Mouse (Mus musculus) granulocyte monocyte progenitor cell, adult 5-6 weeks (primary cell): ENCODE data around the gene Olfr577. TPM values are rescaled to one million over a fixed set of nuclear protein-coding genes. Genes with fewer than 3 reads are reported as not detected.

Experiments used
- ATAC-seq: replicated peaks from 2 replicates; pipeline ENCODE4 v1.8.0; 2016; ENCODE audit warnings: mild to moderate bottlenecking, moderate TSS enrichment, inconsistent platforms; ENCODE audit not compliant: poor library complexity, severe bottlenecking
- total RNA-seq, 2 experiments: library from RNA; stranded (forward) in 1 of 2; stranded (reverse) in 1 of 2; fragments of 200-712, 200-1000 nt in 1 of 2; fragments of >200 nt in 1 of 2; fragmentation: Nextera tagmentation in 1 of 2; gene quantifications; 2 replicates each; pipeline ENCODE4 v1.2.3; 2014 to 2017

Gene Olfr577
- total RNA-seq (2014; fragmentation: Nextera tagmentation): not detected in 2 replicates
- total RNA-seq (2017): not detected in 2 replicates

- no peak for ATAC-seq
Observed at GRCm38 (mm10) chr7:102975843-102976242, at the start of gene Olfr577. Olfr577 (minus strand) TSS chr7:102975943.

DNA sequence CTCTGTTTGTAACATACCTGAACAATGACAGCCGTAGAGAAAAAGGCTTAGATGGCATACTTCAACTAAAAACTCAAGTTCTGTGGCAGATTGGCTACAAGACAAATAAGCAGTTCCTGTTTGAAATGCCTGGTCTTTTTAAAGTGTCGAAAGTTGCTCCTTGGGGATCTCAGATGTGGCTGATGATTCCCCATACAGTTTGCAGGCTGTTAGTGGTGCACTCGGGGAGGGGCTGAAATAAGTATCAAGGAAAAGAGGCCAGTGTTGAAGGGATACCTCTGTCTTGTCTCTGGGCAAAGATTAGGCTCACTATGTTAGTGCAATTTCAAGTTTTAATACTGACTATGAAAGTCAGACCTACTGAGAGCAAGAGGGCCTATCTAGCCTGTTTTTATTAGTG is 13.5 kb upstream of the Olfr577 start, which contains the start of gene Olfr578:
TSS of gene Olfr578 (minus strand) at position 101 of the 400 bp plus-strand sequence.
- ATAC-seq: no peak

GRCm38 (mm10) chr7:102974399-102974798 is 1.3 kb downstream of the Olfr577 start:
- no peak for ATAC-seq

GRCm38 (mm10) chr7:102962360-102962759 is 13.4 kb downstream of the Olfr577 start, which contains the start of gene Olfr576:
Olfr576 (plus strand) TSS chr7:102962660.
- no peak for ATAC-seq

DNA sequence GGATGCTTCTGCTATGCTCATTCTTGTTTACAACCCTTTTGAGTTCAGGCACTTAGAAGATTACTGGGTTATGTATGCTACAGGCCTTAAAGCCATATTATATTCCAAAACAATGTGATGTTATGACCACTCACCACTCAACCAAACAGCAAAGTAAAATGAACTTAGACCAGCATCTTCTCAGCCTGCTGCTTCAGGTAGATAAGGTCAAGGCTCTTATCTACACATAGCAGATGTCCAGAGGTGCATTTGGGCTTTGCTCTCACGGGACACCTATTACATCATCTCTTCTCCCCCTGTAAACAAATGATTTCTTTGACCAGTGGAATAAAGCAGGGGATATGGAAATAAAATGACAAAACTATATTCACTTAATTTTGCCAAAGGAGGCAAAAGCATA is 17.1 kb downstream of the Olfr577 start, which contains the start of gene Olfr575:
TSS of gene Olfr575 (minus strand) at position 183 of the 400 bp plus-strand sequence.
- ATAC-seq: no peak

GRCm38 (mm10) chr7:102958137-102958536 is 17.6 kb downstream of the Olfr577 start:
- no peak for ATAC-seq

DNA sequence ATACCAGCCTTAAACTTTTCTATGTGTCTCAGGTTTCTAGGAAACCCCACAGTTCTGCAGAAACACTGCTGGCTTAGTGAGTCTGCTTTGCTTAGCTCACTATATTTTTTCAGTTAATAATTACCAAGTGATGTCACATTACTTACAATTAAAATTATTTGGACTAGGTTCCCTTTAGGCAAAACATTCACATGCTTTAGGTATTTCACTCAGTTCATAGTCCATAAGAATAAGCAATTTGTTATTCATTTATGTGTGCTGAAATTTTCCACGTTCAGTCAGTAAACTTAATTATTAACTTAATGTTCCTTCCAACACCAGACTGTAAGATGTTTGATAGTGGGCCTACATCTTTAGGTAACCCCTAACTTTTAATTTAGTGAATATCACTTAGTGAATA is 25.0 kb downstream of the Olfr577 start:
- no peak for ATAC-seq

DNA sequence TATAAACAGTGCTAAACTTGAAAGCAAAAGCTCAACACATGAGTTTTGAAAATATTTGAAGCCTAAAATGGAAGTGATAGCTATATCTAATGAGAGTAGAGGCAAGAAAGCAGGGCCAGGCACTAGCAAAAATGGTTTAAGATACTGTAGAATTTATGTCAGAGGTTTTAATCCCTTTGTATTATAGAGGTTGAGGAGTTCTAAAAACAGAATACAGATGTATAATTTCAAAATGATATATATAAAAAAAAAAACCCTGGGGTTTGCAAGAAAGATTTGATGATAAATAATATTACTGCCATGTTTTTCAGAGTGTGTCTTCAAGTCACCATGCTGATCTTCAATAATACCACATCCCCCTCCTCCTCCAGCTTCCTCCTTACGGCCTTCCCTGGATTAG is 27.6 kb downstream of the Olfr577 start, which contains the start of gene Olfr574:
TSS of gene Olfr574 (plus strand) at position 301 of the 400 bp plus-strand sequence.
- no peak for ATAC-seq

DNA sequence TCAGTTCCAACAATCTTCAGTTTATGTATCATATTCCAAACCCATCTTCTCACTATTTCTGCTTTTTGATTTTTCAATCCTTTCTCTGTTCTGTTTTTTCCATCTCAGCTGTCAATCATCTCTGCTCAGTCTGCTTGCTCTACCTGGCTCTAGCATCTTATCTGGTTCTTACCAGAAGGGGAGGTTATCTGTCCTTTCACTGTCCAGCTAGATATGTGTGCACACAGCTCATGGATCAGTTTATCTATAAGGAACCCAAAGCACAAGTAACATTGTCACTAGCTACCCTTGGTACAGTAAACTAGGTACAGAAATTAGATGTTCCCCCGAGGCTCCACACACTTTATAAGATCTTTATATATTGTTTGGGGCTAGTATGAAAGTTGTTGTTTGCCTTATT is 32.3 kb downstream of the Olfr577 start:
- ATAC-seq: no peak

DNA sequence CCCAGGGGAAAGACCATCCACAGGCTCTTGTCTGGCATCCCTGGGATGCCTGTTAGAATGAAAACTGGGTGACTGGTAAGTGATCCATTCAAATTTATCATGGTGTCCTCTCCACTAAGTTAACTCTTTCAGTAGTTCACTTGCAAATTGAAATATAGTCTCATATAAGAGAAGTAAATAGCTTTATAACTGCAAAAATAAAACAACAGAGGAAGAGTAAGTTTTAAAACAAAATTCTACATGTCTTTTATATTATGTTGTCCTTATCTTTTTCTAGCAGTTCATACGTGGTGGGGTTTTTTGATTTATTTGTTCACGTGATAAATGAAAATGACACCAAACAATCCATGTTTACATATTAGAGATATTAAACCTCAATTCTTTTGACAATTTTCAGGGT is 33.3 kb downstream of the Olfr577 start, which contains the start of gene Olfr573-ps1:
TSS of gene Olfr573-ps1 (minus strand) at position 101 of the 400 bp plus-strand sequence.
- ATAC-seq: no peak

GRCm38 (mm10) chr7:102927105-102927504 is 48.6 kb downstream of the Olfr577 start:
- ATAC-seq: peak; percentile 62

- no peak for ATAC-seq
Observed at GRCm38 (mm10) chr7:102924109-102924508, 51.6 kb downstream of the Olfr577 start, which contains the start of gene Olfr572. Olfr572 (plus strand) TSS chr7:102924409.

Other genes starting within 250 kb of the Olfr577 start
- gene Olfr559, start 248.5 kb downstream of the Olfr577 start, total RNA-seq (2014; fragmentation: Nextera tagmentation): not detected in 2 replicates
- gene Olfr559, start 248.5 kb downstream of the Olfr577 start, total RNA-seq (2017): not detected in 2 replicates
- gene Olfr560, start 216.6 kb downstream of the Olfr577 start, total RNA-seq (2014; fragmentation: Nextera tagmentation): not detected in 2 replicates
- gene Olfr560, start 216.6 kb downstream of the Olfr577 start, total RNA-seq (2017): not detected in 2 replicates
- gene Olfr78, start 216.5 kb downstream of the Olfr577 start, total RNA-seq (2014; fragmentation: Nextera tagmentation): not detected in 2 replicates
- gene Olfr78, start 216.5 kb downstream of the Olfr577 start, total RNA-seq (2017): not detected in 2 replicates
- gene Olfr561, start 204.7 kb downstream of the Olfr577 start, total RNA-seq (2014; fragmentation: Nextera tagmentation): not detected in 2 replicates
- not detected in 2 replicates for gene Olfr561, start 204.7 kb downstream of the Olfr577 start, total RNA-seq (2017)
- not detected in 2 replicates for gene Olfr564, start 172.5 kb downstream of the Olfr577 start, total RNA-seq (2014; fragmentation: Nextera tagmentation)
- not detected in 2 replicates for gene Olfr564, start 172.5 kb downstream of the Olfr577 start, total RNA-seq (2017)
- not detected in 2 replicates for gene Olfr566, start 117.2 kb downstream of the Olfr577 start, total RNA-seq (2014; fragmentation: Nextera tagmentation)
- not detected in 2 replicates for gene Olfr566, start 117.2 kb downstream of the Olfr577 start, total RNA-seq (2017)
- not detected in 2 replicates for gene Olfr568, start 98.8 kb downstream of the Olfr577 start, total RNA-seq (2014; fragmentation: Nextera tagmentation)
- gene Olfr568, start 98.8 kb downstream of the Olfr577 start, total RNA-seq (2017): not detected in 2 replicates
- gene Olfr569, start 85.1 kb downstream of the Olfr577 start, total RNA-seq (2014; fragmentation: Nextera tagmentation): not detected in 2 replicates
- gene Olfr569, start 85.1 kb downstream of the Olfr577 start, total RNA-seq (2017): not detected in 2 replicates
- gene Olfr570, start 81.4 kb downstream of the Olfr577 start, total RNA-seq (2014; fragmentation: Nextera tagmentation): not detected in 2 replicates
- gene Olfr570, start 81.4 kb downstream of the Olfr577 start, total RNA-seq (2017): not detected in 2 replicates
- not detected in 2 replicates for gene Olfr571, start 58.4 kb downstream of the Olfr577 start, total RNA-seq (2014; fragmentation: Nextera tagmentation)
- not detected in 2 replicates for gene Olfr571, start 58.4 kb downstream of the Olfr577 start, total RNA-seq (2017)
- gene Olfr572, start 51.5 kb downstream of the Olfr577 start, total RNA-seq (2014; fragmentation: Nextera tagmentation): not detected in 2 replicates
- gene Olfr572, start 51.5 kb downstream of the Olfr577 start, total RNA-seq (2017): not detected in 2 replicates
- gene Olfr573-ps1, start 33.4 kb downstream of the Olfr577 start, total RNA-seq (2014; fragmentation: Nextera tagmentation): not detected in 2 replicates
- gene Olfr573-ps1, start 33.4 kb downstream of the Olfr577 start, total RNA-seq (2017): not detected in 2 replicates
- gene Olfr574, start 27.5 kb downstream of the Olfr577 start, total RNA-seq (2014; fragmentation: Nextera tagmentation): not detected in 2 replicates
- not detected in 2 replicates for gene Olfr574, start 27.5 kb downstream of the Olfr577 start, total RNA-seq (2017)
- gene Olfr575, start 17.2 kb downstream of the Olfr577 start, total RNA-seq (2014; fragmentation: Nextera tagmentation): not detected in 2 replicates
- gene Olfr575, start 17.2 kb downstream of the Olfr577 start, total RNA-seq (2017): not detected in 2 replicates
- gene Olfr576, start 13.3 kb downstream of the Olfr577 start, total RNA-seq (2014; fragmentation: Nextera tagmentation): not detected in 2 replicates
- not detected in 2 replicates for gene Olfr576, start 13.3 kb downstream of the Olfr577 start, total RNA-seq (2017)
- not detected in 2 replicates for gene Olfr578, start 13.4 kb upstream of the Olfr577 start, total RNA-seq (2014; fragmentation: Nextera tagmentation)
- gene Olfr578, start 13.4 kb upstream of the Olfr577 start, total RNA-seq (2017): not detected in 2 replicates
- not detected in 2 replicates for gene Olfr582, start 62.1 kb upstream of the Olfr577 start, total RNA-seq (2014; fragmentation: Nextera tagmentation)
- gene Olfr582, start 62.1 kb upstream of the Olfr577 start, total RNA-seq (2017): not detected in 2 replicates
- not detected in 2 replicates for gene Olfr583, start 75.4 kb upstream of the Olfr577 start, total RNA-seq (2014; fragmentation: Nextera tagmentation)
- gene Olfr583, start 75.4 kb upstream of the Olfr577 start, total RNA-seq (2017): not detected in 2 replicates
- not detected in 2 replicates for gene Olfr584, start 105.9 kb upstream of the Olfr577 start, total RNA-seq (2014; fragmentation: Nextera tagmentation)
- not detected in 2 replicates for gene Olfr584, start 105.9 kb upstream of the Olfr577 start, total RNA-seq (2017)
- not detected in 2 replicates for gene Olfr585, start 121.8 kb upstream of the Olfr577 start, total RNA-seq (2014; fragmentation: Nextera tagmentation)
- not detected in 2 replicates for gene Olfr585, start 121.8 kb upstream of the Olfr577 start, total RNA-seq (2017)
- not detected in 2 replicates for gene Olfr586, start 149.7 kb upstream of the Olfr577 start, total RNA-seq (2014; fragmentation: Nextera tagmentation)
- gene Olfr586, start 149.7 kb upstream of the Olfr577 start, total RNA-seq (2017): not detected in 2 replicates
- not detected in 2 replicates for gene Olfr588-ps1, start 164.9 kb upstream of the Olfr577 start, total RNA-seq (2014; fragmentation: Nextera tagmentation)
- not detected in 2 replicates for gene Olfr588-ps1, start 164.9 kb upstream of the Olfr577 start, total RNA-seq (2017)
- gene Olfr589, start 180.4 kb upstream of the Olfr577 start, total RNA-seq (2014; fragmentation: Nextera tagmentation): not detected in 2 replicates
- gene Olfr589, start 180.4 kb upstream of the Olfr577 start, total RNA-seq (2017): not detected in 2 replicates
- not detected in 2 replicates for gene Olfr591, start 202.4 kb upstream of the Olfr577 start, total RNA-seq (2014; fragmentation: Nextera tagmentation)
- not detected in 2 replicates for gene Olfr591, start 202.4 kb upstream of the Olfr577 start, total RNA-seq (2017)
- gene Olfr592, start 208.9 kb upstream of the Olfr577 start, total RNA-seq (2014; fragmentation: Nextera tagmentation): not detected in 2 replicates
- gene Olfr592, start 208.9 kb upstream of the Olfr577 start, total RNA-seq (2017): not detected in 2 replicates
- gene Olfr593, start 235.9 kb upstream of the Olfr577 start, total RNA-seq (2014; fragmentation: Nextera tagmentation): not detected in 2 replicates
- not detected in 2 replicates for gene Olfr593, start 235.9 kb upstream of the Olfr577 start, total RNA-seq (2017)
- gene Olfr594, start 241.1 kb upstream of the Olfr577 start, total RNA-seq (2014; fragmentation: Nextera tagmentation): not detected in 2 replicates
- not detected in 2 replicates for gene Olfr594, start 241.1 kb upstream of the Olfr577 start, total RNA-seq (2017)